Mouse (Mus musculus) heart, embryonic 12.5 days (tissue): Measurements from ENCODE around the gene Rasgrp3. TPM values are rescaled to one million over a fixed set of nuclear protein-coding genes. Genes with fewer than 3 reads are reported as not detected.
A peak's percentile ranks its signal among the peaks of the same experiment; 100 is the strongest.

ENCODE experiments used
- ATAC-seq: fragments of 200-750 bp; cut with Nextera tagmentation; 2 replicates; pipeline ENCODE4 v1.8.0; 2017; ENCODE audit warnings: moderate TSS enrichment, moderate library complexity; ENCODE audit not compliant: insufficient number of reproducible peaks, low FRiP score
- H3K27ac ChIP-seq: fragments of 300-500 bp; sonication (generic); 2 replicates; pipeline ENCODE4 v1.5.1; 2016; ENCODE audit warnings: mild to moderate bottlenecking, moderate library complexity; ENCODE audit not compliant: poor library complexity, severe bottlenecking
- H3K27me3 ChIP-seq: fragments of 300-500 bp; sonication (generic); replicated peaks from 2 replicates; pipeline ENCODE4 v1.6.1; 2016; ENCODE audit warnings: mild to moderate bottlenecking, moderate library complexity
- H3K36me3 ChIP-seq: fragments of 300-500 bp; sonication (generic); 2 replicates; pipeline ENCODE4 v1.6.1; 2016; ENCODE audit warnings: mild to moderate bottlenecking, moderate library complexity
- H3K4me1 ChIP-seq: fragments of 300-500 bp; sonication (generic); replicated peaks from 2 replicates; pipeline ENCODE4 v1.6.1; 2016; ENCODE audit warnings: mild to moderate bottlenecking
- H3K4me2 ChIP-seq: fragments of 300-500 bp; sonication (generic); 2 replicates; pipeline ENCODE4 v1.6.1; 2016; ENCODE audit warnings: mild to moderate bottlenecking, moderate library complexity
- H3K4me3 ChIP-seq: fragments of 300-500 bp; sonication (generic); 2 replicates; pipeline ENCODE4 v1.5.1; 2016; ENCODE audit warnings: mild to moderate bottlenecking
- H3K9ac ChIP-seq: fragments of 300-500 bp; sonication (generic); 2 replicates; pipeline ENCODE4 v1.6.1; 2016; ENCODE audit warnings: mild to moderate bottlenecking, moderate library complexity
- H3K9me3 ChIP-seq: fragments of 300-500 bp; sonication (generic); replicated peaks from 2 replicates; pipeline ENCODE4 v1.6.1; 2016; ENCODE audit warnings: mild to moderate bottlenecking, moderate library complexity
- WGBS: fragments of 180-500 bp; shearing (Covaris S2); methylation state at CpG from one replicate; pipeline ENCODE4 v1.1.7; 2016; 5-methylcytosine and 5-hydroxymethylcytosine counted together
- polyA plus RNA-seq: library from polyadenylated mRNA; unstranded; fragments of >200 nt; fragmentation: Nextera tagmentation; extraction: Ambion mirVana; gene quantifications from 2 replicates; pipeline ENCODE4 v1.2.1, GENCODE M21; 2016

Rasgrp3 gene
- polyA plus RNA-seq, 1 experiment from 2014 or later, result 17.1 TPM

DNA sequence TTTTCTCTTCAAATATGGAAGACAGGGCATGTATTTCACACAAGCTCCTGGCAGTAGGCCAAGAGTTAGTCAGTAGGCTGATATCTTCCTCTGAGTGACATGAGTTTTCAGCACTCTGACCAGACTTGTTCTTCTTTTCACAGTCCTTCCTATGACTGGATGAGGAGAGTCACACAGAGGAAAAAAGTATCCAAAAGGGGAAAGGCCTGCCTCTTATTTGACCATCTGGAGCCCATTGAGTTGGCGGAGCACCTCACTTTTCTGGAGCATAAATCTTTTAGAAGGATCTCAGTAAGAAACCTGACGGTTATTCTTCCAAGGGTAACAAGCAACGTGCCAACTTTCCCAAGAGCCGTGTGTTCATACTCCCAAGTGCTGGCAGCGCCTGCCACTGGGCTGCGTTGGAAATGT is 62.5 kb downstream of the Rasgrp3 start:
- Histone ChIP-seq H3K36me3 (no peaks in the 10 kb centered on the region), H3K4me3 (no peak overlapping the region), H3K9me3 (no peaks in the 10 kb centered on the region), H3K9ac (no peak overlapping the region), H3K4me1 (peaks cover 15% of the 10 kb centered on the region; the same call in 1 of the 2 replicates), H3K27me3 (no peaks in the 10 kb centered on the region), H3K4me2 (no peak overlapping the region), H3K27ac (no peak overlapping the region)
- no peak for ATAC-seq
- 73% methylated on average over 6 of the region's 6 CpGs for WGBS

DNA sequence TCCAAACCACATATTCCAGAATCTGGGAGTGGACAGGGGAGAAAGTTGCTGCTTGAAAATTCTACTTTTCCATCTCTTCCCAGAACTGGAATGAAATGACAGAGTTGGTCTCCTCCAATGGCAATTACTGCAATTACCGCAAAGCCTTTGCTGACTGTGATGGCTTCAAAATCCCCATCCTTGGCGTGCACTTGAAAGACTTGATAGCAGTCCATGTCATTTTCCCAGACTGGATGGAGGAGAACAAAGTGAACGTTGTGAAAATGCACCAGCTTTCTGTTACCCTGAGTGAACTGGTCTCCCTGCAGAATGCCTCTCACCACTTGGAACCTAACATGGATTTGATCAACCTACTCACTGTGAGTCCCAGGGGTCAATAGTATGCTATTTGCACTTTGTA is 67.3 kb downstream of the Rasgrp3 start:
- no peak overlapping the region for H3K4me2 ChIP-seq
- no peaks in the 10 kb centered on the region for H3K27me3 ChIP-seq
- no peak overlapping the region for H3K4me3 ChIP-seq
- H3K9ac ChIP-seq, result no peak overlapping the region
- H3K36me3 ChIP-seq, result no peaks in the 10 kb centered on the region
- 77% methylated on average over 3 of the region's 3 CpGs for WGBS
- ATAC-seq, result no peak
- H3K4me1 ChIP-seq, result peaks cover 7% of the 10 kb centered on the region; the same call in 1 of the 2 replicates
- no peaks in the 10 kb centered on the region for H3K9me3 ChIP-seq
- no peak overlapping the region for H3K27ac ChIP-seq

DNA sequence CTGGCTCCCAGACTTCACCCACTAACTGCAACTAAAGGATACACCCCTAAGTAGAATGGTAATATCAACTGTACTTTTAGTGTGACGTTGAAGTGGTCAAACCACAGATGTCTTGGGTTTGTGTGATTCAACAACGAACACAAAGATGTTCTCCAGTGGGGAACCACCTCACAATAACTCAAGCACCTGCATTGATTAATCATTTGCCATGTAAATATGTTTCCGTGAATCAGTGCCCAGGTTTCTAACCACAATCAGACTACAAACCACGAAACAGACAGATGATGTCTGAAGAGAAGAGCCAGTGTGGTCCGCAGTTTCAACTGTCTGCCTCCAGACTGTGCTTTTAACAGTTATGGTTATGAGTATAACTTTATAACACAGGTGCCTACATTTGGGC is 69.4 kb downstream of the Rasgrp3 start:
- Histone ChIP-seq H3K27me3 (no peaks in the 10 kb centered on the region), H3K4me1 (no peaks in the 10 kb centered on the region), H3K4me3 (no peak overlapping the region), H3K9ac (no peak overlapping the region), H3K36me3 (peaks cover 1% of the 10 kb centered on the region; the same call in 1 of the 2 replicates), H3K4me2 (no peak overlapping the region), H3K9me3 (no peaks in the 10 kb centered on the region), H3K27ac (no peak overlapping the region)
- 89% methylated on average over 5 of the region's 5 CpGs for WGBS
- ATAC-seq, result no peak

DNA sequence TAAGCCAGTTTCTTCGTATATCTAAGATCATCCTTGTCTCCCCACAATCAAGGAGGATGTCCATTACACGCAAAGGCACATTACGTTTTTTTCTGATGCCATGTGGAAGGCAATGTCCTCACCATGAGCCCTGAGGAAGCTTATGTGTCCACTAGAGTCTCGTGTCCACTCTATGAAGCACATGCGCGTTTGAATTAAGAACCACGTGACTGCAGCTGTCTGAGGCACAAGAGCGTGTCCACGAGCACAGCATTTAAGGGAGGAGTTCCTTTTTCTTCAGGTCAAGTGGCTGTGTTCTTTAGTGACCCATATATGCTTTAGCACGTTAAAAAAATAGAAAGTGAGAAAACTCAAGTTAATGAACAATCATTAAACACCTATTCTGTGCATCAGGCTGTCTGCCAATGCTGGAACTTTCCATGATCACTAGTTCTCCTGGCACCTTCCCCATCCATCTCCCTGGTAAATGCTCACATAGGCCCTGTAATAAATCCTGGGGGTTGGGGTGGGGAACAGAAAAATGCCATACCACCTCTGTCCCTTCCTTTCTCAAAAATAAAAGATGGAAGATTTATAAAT is 70.5 kb downstream of the Rasgrp3 start:
- Histone ChIP-seq H3K4me2 (no peak overlapping the region), H3K4me1 (no peaks in the 10 kb centered on the region), H3K9ac (no peak overlapping the region), H3K9me3 (no peaks in the 10 kb centered on the region), H3K27ac (no peak overlapping the region), H3K27me3 (no peaks in the 10 kb centered on the region), H3K36me3 (peaks cover 3% of the 10 kb centered on the region; the same call in 1 of the 2 replicates), H3K4me3 (no peak overlapping the region)
- WGBS, result 90% methylated on average over 10 of the region's 10 CpGs
- ATAC-seq, result no peak

DNA sequence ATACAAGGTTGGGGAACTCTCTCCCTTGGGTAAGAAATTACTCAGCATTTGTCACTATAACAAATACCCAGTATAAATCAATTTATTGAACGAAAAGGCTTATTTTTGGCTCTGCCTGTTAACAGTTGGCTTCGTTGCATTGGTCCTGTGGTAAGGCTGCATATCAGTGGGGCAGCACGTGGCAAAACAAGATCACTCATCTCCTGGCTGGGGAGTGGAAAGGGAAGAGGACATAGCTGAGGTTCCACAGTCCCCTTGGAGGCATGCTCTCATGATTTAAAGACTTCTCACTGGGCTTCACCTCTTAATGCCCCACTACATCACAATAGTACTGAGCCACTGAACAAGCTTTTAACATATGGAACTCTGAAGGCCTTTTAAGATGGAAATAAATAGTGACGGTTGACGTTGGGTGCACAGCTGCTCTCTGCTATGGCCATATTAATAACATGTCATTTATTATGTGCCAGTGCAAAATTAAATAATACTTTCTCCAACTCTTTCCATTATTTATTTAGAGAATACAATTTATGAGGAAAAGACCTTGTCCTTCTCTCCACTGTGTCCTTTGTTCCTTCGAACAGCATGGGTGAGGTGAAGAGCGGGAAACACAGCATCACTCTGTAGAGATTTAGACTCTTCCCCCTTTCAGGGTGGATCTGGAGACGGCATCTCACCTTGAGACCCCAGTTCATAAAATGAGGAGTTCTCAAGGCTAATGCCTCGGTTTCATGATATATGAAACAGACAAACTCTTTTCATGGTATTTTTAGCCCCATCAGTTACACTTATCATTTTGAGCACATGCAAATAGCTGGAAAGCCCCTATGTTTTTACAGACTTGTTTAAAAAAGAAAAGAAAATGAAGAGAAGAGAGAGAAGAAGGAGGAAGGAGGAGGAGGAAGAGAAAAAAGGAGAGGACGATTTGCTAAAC is 71.3 kb downstream of the Rasgrp3 start:
- Histone ChIP-seq H3K4me1 (no peaks in the 10 kb centered on the region), H3K27me3 (no peaks in the 10 kb centered on the region), H3K4me3 (no peak overlapping the region), H3K36me3 (peaks cover 3% of the 10 kb centered on the region; the same call in 1 of the 2 replicates), H3K9ac (no peak overlapping the region), H3K27ac (no peak overlapping the region), H3K4me2 (no peak overlapping the region), H3K9me3 (no peaks in the 10 kb centered on the region)
- ATAC-seq, result no peak
- WGBS, result 79% methylated on average over 10 of the region's 10 CpGs

DNA sequence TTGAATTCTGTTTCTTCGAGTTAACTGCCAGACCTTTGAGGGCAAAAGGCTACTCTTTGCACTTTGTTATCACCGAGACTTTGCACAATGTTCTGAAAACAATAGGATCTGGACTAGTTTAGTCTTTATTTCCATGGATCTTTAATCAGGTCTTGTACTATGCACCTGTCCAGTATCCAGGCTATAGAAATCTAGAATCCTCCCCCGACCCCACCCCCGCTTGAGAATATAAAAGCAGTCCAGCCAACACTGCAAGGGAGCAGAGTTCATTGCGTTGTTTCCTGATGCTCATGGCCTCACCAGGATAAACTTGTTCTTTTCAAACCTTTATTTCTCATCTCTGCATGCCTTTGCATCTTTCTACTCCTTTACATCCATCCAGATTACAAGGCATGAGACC is 73.6 kb downstream of the Rasgrp3 start:
- 83% methylated on average over 5 of the region's 5 CpGs for WGBS
- Histone ChIP-seq H3K4me2 (no peak overlapping the region), H3K4me3 (no peak overlapping the region), H3K9ac (no peak overlapping the region), H3K27me3 (no peaks in the 10 kb centered on the region), H3K36me3 (peaks cover 3% of the 10 kb centered on the region; the same call in 1 of the 2 replicates), H3K27ac (no peak overlapping the region), H3K4me1 (no peaks in the 10 kb centered on the region), H3K9me3 (no peaks in the 10 kb centered on the region)
- no peak for ATAC-seq

DNA sequence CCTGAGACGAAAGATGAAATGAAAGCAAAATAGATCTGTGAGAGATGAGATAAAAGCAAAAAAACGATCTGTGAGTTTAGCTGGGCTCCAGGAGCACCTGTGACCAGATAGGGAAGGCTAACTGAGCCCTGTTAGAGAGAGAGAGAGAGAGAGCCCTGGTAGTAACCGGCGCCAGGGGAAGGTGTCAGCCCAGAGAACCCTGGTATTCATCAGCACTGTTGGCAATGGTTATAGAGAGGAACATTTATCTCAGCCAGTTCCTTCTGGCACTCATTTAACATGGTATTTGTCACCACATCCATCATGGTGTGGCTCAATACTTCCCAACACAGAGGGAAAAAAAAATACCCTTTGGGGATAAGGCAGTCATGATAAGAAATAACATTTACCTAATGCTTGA is 80.9 kb downstream of the Rasgrp3 start:
- Histone ChIP-seq H3K9ac (no peak overlapping the region), H3K9me3 (no peaks in the 10 kb centered on the region), H3K27me3 (no peaks in the 10 kb centered on the region), H3K4me1 (peaks cover 13% of the 10 kb centered on the region), H3K36me3 (peaks cover 3% of the 10 kb centered on the region; the same call in 1 of the 2 replicates), H3K4me3 (no peak overlapping the region), H3K27ac (no peak overlapping the region), H3K4me2 (no peak overlapping the region)
- no peak for ATAC-seq
- WGBS, result 44% methylated on average over 4 of the region's 4 CpGs

DNA sequence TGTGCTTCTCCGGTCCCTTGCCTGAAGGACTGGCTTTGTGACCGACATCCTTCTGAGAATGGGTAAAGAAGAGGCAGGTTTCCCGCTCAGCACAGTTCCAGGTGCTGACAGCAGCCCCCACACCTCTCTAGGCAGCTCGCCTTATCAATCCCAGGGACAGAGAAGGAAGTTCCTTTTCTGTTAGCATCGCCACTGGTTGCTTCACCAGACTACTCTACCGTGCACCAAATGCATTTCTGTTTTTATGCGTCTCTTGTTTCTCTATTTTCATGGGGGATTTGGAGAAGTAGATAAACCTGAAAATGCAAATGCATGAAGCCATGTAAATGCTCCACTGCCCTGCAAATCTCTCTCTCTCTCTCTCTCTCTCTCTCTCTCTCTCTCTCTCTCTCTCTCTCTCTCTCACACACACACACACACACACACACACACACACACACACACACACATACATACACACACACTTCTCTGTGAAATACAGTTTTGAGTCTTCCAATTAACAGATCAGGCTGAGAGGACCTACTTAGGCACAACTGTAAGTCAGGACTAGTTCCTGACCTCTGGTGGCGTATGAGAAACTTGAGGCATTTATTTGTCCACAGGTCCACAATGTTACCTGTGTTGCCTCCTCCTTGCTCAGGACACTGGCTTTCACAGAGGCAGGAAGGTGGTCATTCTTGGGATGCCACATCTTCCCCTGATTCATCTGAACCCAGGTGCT is 82.6 kb downstream of the Rasgrp3 start:
- no peaks in the 10 kb centered on the region for H3K27me3 ChIP-seq
- H3K36me3 ChIP-seq, result peaks cover 3% of the 10 kb centered on the region; the same call in 1 of the 2 replicates
- H3K9me3 ChIP-seq, result no peaks in the 10 kb centered on the region
- H3K9ac ChIP-seq, result no peak overlapping the region; the same call in 1 of the 2 replicates
- H3K4me3 ChIP-seq, result no peak overlapping the region
- no peak overlapping the region for H3K27ac ChIP-seq
- peak overlapping the region; percentile 40 for H3K4me2 ChIP-seq
- 26% methylated on average over 8 of the region's 8 CpGs for whole genome bisulfite sequencing
- peaks cover 13% of the 10 kb centered on the region for H3K4me1 ChIP-seq
- no peak for ATAC-seq

DNA sequence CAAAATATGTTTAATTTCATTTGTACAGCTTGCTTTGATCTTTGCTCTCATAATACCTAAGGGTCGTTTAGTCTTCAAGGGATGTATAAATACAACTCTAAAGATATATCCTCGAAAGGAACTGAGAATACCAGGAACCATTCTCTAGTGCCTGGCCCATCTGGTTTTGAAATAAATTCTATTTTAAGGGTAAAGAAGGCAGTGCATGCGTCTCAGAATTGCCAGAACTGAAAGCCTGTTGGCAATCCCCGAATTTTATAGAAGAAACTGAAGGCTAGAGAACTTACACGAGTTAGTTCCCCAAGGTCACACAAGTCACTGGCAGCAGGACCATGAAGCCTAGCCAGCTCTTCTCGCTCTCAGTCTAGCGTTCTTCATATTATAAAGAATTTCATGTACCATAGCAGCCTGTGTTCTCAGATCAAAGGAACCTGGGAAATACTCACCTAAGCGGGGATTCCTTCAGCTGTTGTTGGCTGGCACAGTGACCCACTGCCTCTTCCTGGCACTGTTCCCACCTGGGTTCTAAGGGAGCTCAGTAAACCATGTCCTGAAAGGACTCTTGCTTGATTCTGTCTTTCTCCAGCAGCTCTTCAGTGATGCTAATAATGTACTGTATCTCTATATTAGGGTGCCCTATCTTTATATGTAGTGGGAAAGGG is 83.7 kb downstream of the Rasgrp3 start:
- no peak for ATAC-seq
- WGBS, result 80% methylated on average over 8 of the region's 8 CpGs

DNA sequence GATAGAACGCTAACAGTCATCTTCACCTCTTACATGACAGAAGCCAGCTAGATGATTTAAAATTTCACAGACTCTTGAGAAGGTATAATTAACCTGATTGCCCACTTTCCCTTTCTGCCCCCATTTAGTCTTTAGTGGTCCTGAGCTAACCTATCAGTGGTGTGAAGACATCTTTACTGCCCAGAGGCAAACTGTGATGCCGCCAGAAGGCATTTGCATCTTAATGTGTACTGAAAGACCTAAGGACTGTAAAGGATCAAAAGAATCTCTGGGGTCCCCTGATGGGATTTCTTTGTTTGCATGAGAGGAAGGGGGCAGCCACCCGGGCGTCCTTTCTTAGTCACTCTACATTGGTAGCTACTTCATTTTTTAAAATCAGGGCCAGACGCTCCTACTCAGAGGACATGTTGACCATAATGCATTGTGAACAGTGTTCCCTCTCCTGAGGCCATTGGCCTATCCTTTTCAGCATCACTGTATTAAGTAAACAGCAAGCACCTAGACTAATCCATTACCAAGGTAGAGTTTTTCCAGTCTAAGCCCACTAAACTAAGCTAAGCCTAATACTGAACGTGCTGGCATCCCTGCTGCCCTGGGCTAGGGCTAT is 85.6 kb downstream of the Rasgrp3 start:
- H3K36me3 ChIP-seq, result peaks cover 4% of the 10 kb centered on the region; the same call in 1 of the 2 replicates
- H3K4me2 ChIP-seq, result no peak overlapping the region
- no peak overlapping the region for H3K27ac ChIP-seq
- WGBS, result 55% methylated on average over 6 of the region's 6 CpGs
- no peaks in the 10 kb centered on the region for H3K9me3 ChIP-seq
- ATAC-seq, result no peak
- H3K4me1 ChIP-seq, result peaks cover 13% of the 10 kb centered on the region
- no peak overlapping the region for H3K4me3 ChIP-seq
- H3K27me3 ChIP-seq, result no peaks in the 10 kb centered on the region
- no peak overlapping the region for H3K9ac ChIP-seq

More for the DNA sequence above, 83.7 kb downstream of the Rasgrp3 start:
- Histone ChIP-seq H3K4me2 (no peak overlapping the region), H3K36me3 (peaks cover 3% of the 10 kb centered on the region; the same call in 1 of the 2 replicates), H3K9me3 (no peaks in the 10 kb centered on the region), H3K4me1 (peaks cover 13% of the 10 kb centered on the region), H3K27ac (no peak overlapping the region), H3K9ac (no peak overlapping the region), H3K4me3 (no peak overlapping the region), H3K27me3 (no peaks in the 10 kb centered on the region)
